Mouse (Mus musculus) monocyte, adult 59 days (primary cell): ENCODE data around the gene Parp16. TPM values are rescaled to one million over a fixed set of nuclear protein-coding genes. Genes with fewer than 3 reads are reported as not detected.

ENCODE experiments used
- total RNA-seq, 2 experiments: library from RNA; stranded (reverse); gene quantifications; one replicate each; pipeline ENCODE4 v1.2.4; 2023

The Parp16 gene
- 1 to 10 TPM; 1.2 to 2.0 TPM for total RNA-seq

GRCm38 (mm10) chr9:65195053-65195452 is at the start of gene Parp16:
Gene Parp16, plus strand, starts transcription at chr9:65195353.

GRCm38 (mm10) chr9:65264959-65265358 is 69.8 kb downstream of the Parp16 start, which contains the start of gene Cilp:
Gene Cilp, plus strand, starts transcription at chr9:65265180.

Other genes starting within 250 kb of the Parp16 start
- gene Slc24a1, start 243.7 kb upstream of the Parp16 start, total RNA-seq: not detected
- 10 to 100 TPM; 26.5 to 28.0 TPM for gene Ints14, start 234.4 kb upstream of the Parp16 start, total RNA-seq
- 10 to 100 TPM; 20.3 to 21.0 TPM for gene Hacd3, start 173.7 kb upstream of the Parp16 start, total RNA-seq
- gene Dpp8, start 162.9 kb upstream of the Parp16 start, total RNA-seq: 10 to 100 TPM; 94.5 to 98.9 TPM
- not detected for gene Igdcc4, start 93.9 kb upstream of the Parp16 start, total RNA-seq
- not detected for gene Igdcc3, start 54.2 kb upstream of the Parp16 start, total RNA-seq
- gene Cilp, start 69.8 kb downstream of the Parp16 start, total RNA-seq: not detected
- 10 to 100 TPM; 23.2 to 26.9 TPM for gene Clpx, start 98.9 kb downstream of the Parp16 start, total RNA-seq
- 10 to 100 TPM; 16.4 to 18.1 TPM for gene Pdcd7, start 150.8 kb downstream of the Parp16 start, total RNA-seq
- under 1 TPM; 0.73 to 0.82 TPM for gene Ubap1l, start 165.7 kb downstream of the Parp16 start, total RNA-seq
- gene Kbtbd13, start 196.3 kb downstream of the Parp16 start, total RNA-seq: not detected
- not detected for gene Rasl12, start 203.2 kb downstream of the Parp16 start, total RNA-seq
- not detected for gene Slc51b, start 227.6 kb downstream of the Parp16 start, total RNA-seq
- 10 to 100 TPM; 14.8 to 15.5 TPM for gene Mtfmt, start 240.4 kb downstream of the Parp16 start, total RNA-seq